Mouse (Mus musculus) CH12.LX (cell line): ENCODE results near the gene Slc13a2. TPM values are rescaled to one million over a fixed set of nuclear protein-coding genes. Genes with fewer than 3 reads are reported as not detected.

ENCODE experiments used
- DNase-seq: peaks from one replicate; pipeline ENCODE4 v3.0.0-alpha.2; 2013; ENCODE audit errors: extremely low read depth
- H3K27ac ChIP-seq: 2 replicates; pipeline ENCODE4 v1.5.1; 2012; ENCODE audit warnings: low read depth, mild to moderate bottlenecking, control low read depth, moderate library complexity; ENCODE audit not compliant: insufficient read depth
- H3K27me3 ChIP-seq: replicated peaks from 2 replicates; pipeline ENCODE3; 2012; ENCODE audit warnings: inconsistent platforms
- H3K36me3 ChIP-seq, 2 experiments: replicated peaks in 1 of 2; 2 replicates each; pipeline versions ENCODE3 to v1.6.1; 2012; ENCODE audit warnings: inconsistent platforms in 1 of 2, low read length in 1 of 2, mild to moderate bottlenecking in 1 of 2, mixed read lengths in 1 of 2, moderate library complexity in 1 of 2; ENCODE audit not compliant: control insufficient read depth in 1 of 2, insufficient read depth in 1 of 2
- H3K4me1 ChIP-seq, 2 experiments: 2 replicates each; pipeline ENCODE4 v1.6.1; 2012; ENCODE audit warnings: inconsistent platforms in 1 of 2, moderate library complexity in 1 of 2; ENCODE audit not compliant: insufficient read depth in 2 of 2, control insufficient read depth in 1 of 2
- H3K4me2 ChIP-seq: 2 replicates; pipeline ENCODE4 v1.6.1; 2012; ENCODE audit warnings: low read depth, mild to moderate bottlenecking, control low read depth; ENCODE audit not compliant: poor library complexity, insufficient read depth, severe bottlenecking
- H3K4me3 ChIP-seq, 3 experiments: fragments of 150-350 bp in 1 of 3; sonication (generic) in 1 of 3; replicated peaks in 1 of 3; 2 replicates each; pipeline versions ENCODE3 to v1.5.1; 2011 to 2012; ENCODE audit warnings: low read depth in 2 of 3, low read length in 2 of 3, mild to moderate bottlenecking in 2 of 3, moderate library complexity in 2 of 3, control low read depth in 1 of 3, improper control_type of control experiment in 1 of 3, inconsistent platforms in 1 of 3, mixed read lengths in 1 of 3; ENCODE audit not compliant: poor library complexity in 1 of 3
- H3K79me2 ChIP-seq: replicated peaks from 2 replicates; pipeline ENCODE4 v1.6.1; 2012; ENCODE audit warnings: mild to moderate bottlenecking, moderate library complexity; ENCODE audit not compliant: control insufficient read depth, poor library complexity, insufficient read depth, severe bottlenecking; ENCODE audit errors: extremely low read depth
- H3K9ac ChIP-seq: 2 replicates; pipeline ENCODE4 v1.6.1; 2012; ENCODE audit warnings: low read depth, mild to moderate bottlenecking, control low read depth, moderate library complexity; ENCODE audit not compliant: insufficient read depth
- H3K9me3 ChIP-seq: replicated peaks from 2 replicates; pipeline ENCODE3; 2012; ENCODE audit warnings: low read length, inconsistent platforms, mixed read lengths
- CHD1 ChIP-seq: IDR thresholded peaks from 2 replicates; pipeline ENCODE4 v1.6.1; 2012; ENCODE audit warnings: low read depth, low read length, improper control_type of control experiment, inconsistent platforms
- CHD2 ChIP-seq: IDR thresholded peaks from 2 replicates; pipeline ENCODE4 v1.6.1; 2011; ENCODE audit warnings: low read length, improper control_type of control experiment
- CTCF ChIP-seq, 2 experiments: IDR thresholded peaks in 1 of 2; conservative IDR thresholded peaks in 1 of 2; 2 replicates each; pipeline ENCODE4 v1.5.1; 2011 to 2012; ENCODE audit warnings: low read depth in 2 of 2, low read length in 2 of 2, improper control_type of control experiment in 1 of 2, inconsistent platforms in 1 of 2, mild to moderate bottlenecking in 1 of 2, moderate library complexity in 1 of 2
- E2F4 ChIP-seq: IDR thresholded peaks from 2 replicates; pipeline ENCODE4 v1.6.1; 2011; ENCODE audit warnings: low read depth, low read length, improper control_type of control experiment; ENCODE audit not compliant: insufficient replicate concordance
- ELF1 ChIP-seq: IDR thresholded peaks from 2 replicates; pipeline ENCODE4 v1.6.1; 2014; ENCODE audit warnings: low read depth, mild to moderate bottlenecking, inconsistent platforms, low read length, improper control_type of control experiment
- ETS1 ChIP-seq: conservative IDR thresholded peaks from 2 replicates; pipeline ENCODE4 v1.6.1; 2012; ENCODE audit warnings: low read depth, mild to moderate bottlenecking, inconsistent platforms, low read length, improper control_type of control experiment, moderate library complexity
- HCFC1 ChIP-seq: IDR thresholded peaks from 2 replicates; pipeline ENCODE4 v1.6.1; 2012; ENCODE audit warnings: low read depth, mild to moderate bottlenecking, inconsistent platforms, low read length, improper control_type of control experiment
- JUN ChIP-seq: IDR thresholded peaks from 2 replicates; pipeline ENCODE4 v1.6.1; 2011; ENCODE audit warnings: low read depth, mild to moderate bottlenecking, low read length, improper control_type of control experiment, moderate library complexity; ENCODE audit not compliant: insufficient read depth
- JUND ChIP-seq: conservative IDR thresholded peaks from 2 replicates; pipeline ENCODE4 v1.6.1; 2011; ENCODE audit warnings: low read depth, low read length, improper control_type of control experiment
- KAT2A ChIP-seq: IDR thresholded peaks from 2 replicates; pipeline ENCODE4 v1.6.1; 2012; ENCODE audit warnings: low read length, improper control_type of control experiment, inconsistent platforms; ENCODE audit not compliant: insufficient replicate concordance
- MAFK ChIP-seq: IDR thresholded peaks from 2 replicates; pipeline ENCODE4 v1.6.1; 2011; ENCODE audit warnings: low read length, improper control_type of control experiment; ENCODE audit not compliant: insufficient replicate concordance
- MAX ChIP-seq: IDR thresholded peaks from 2 replicates; pipeline ENCODE4 v1.6.1; 2011; ENCODE audit warnings: low read length, improper control_type of control experiment
- MAZ ChIP-seq: IDR thresholded peaks from 2 replicates; pipeline ENCODE4 v1.6.1; 2012; ENCODE audit warnings: low read depth, mild to moderate bottlenecking, inconsistent platforms, low read length, improper control_type of control experiment, moderate library complexity
- MXI1 ChIP-seq: IDR thresholded peaks from 2 replicates; pipeline ENCODE4 v1.6.1; 2011; ENCODE audit warnings: mild to moderate bottlenecking, low read depth, low read length, improper control_type of control experiment
- MYC ChIP-seq: IDR thresholded peaks from 2 replicates; pipeline ENCODE4 v1.6.1; 2011; ENCODE audit warnings: low read depth, mild to moderate bottlenecking, improper control_type of control experiment, low read length
- NELFE ChIP-seq: IDR thresholded peaks from 2 replicates; pipeline ENCODE4 v1.6.1; 2011; ENCODE audit warnings: low read depth, low read length, improper control_type of control experiment
- NRF1 ChIP-seq: IDR thresholded peaks from 2 replicates; pipeline ENCODE4 v1.6.1; 2014; ENCODE audit warnings: low read depth, mild to moderate bottlenecking, inconsistent platforms, low read length, improper control_type of control experiment, moderate library complexity
- POLR2AphosphoS2 ChIP-seq: IDR thresholded peaks from 2 replicates; pipeline ENCODE4 v1.6.1; 2011; ENCODE audit warnings: low read depth, low read length, improper control_type of control experiment
- RAD21 ChIP-seq: IDR thresholded peaks from 2 replicates; pipeline ENCODE4 v1.6.1; 2011; ENCODE audit warnings: low read depth, mild to moderate bottlenecking, low read length, improper control_type of control experiment, moderate library complexity
- SIN3A ChIP-seq: IDR thresholded peaks from 2 replicates; pipeline ENCODE4 v1.6.1; 2012; ENCODE audit warnings: low read length, improper control_type of control experiment, inconsistent platforms
- TBP ChIP-seq: conservative IDR thresholded peaks from 2 replicates; pipeline ENCODE4 v1.6.1; 2011; ENCODE audit warnings: low read depth, low read length, improper control_type of control experiment
- TCF12 ChIP-seq: IDR thresholded peaks from 2 replicates; pipeline ENCODE4 v1.6.1; 2014; ENCODE audit warnings: low read depth, mild to moderate bottlenecking, inconsistent platforms, low read length, improper control_type of control experiment
- UBTF ChIP-seq: IDR thresholded peaks from 2 replicates; pipeline ENCODE4 v1.6.1; 2012; ENCODE audit warnings: low read depth, mild to moderate bottlenecking, inconsistent platforms, low read length, improper control_type of control experiment, moderate library complexity
- USF2 ChIP-seq: conservative IDR thresholded peaks from 2 replicates; pipeline ENCODE4 v1.6.1; 2011; ENCODE audit warnings: low read depth, low read length, improper control_type of control experiment
- ZKSCAN1 ChIP-seq: IDR thresholded peaks from 2 replicates; pipeline ENCODE4 v1.6.1; 2012; ENCODE audit warnings: low read depth, inconsistent platforms, low read length, improper control_type of control experiment, borderline replicate concordance
- ZMIZ1 ChIP-seq: IDR thresholded peaks from 2 replicates; pipeline ENCODE4 v1.6.1; 2012; ENCODE audit warnings: low read depth, mild to moderate bottlenecking, inconsistent platforms, low read length, improper control_type of control experiment
- ZNF384 ChIP-seq: IDR thresholded peaks from 2 replicates; pipeline ENCODE4 v1.6.1; 2012; ENCODE audit warnings: low read depth, low read length, improper control_type of control experiment, inconsistent platforms
- dilution Hi-C: fragments of 300-500 bp; cut with MboI; formaldehyde crosslinking; loops from 2 replicates; pipeline ENCODE4 v1.14.3; 2020; ENCODE audit warnings: low sequenced_read_pairs; ENCODE audit not compliant: extremely low pct_unique_long_range_greater_than_20kb, extremely low pct_ligation_motif_present
- in situ Hi-C: fragments of 300-500 bp; cut with MboI; formaldehyde crosslinking; loops from 3 replicates; pipeline ENCODE4 v1.14.3; 2019; ENCODE audit warnings: low sequenced_read_pairs, low pct_ligation_motif_present, low pct_unique_long_range_greater_than_20kb, mixed read lengths
- polyA plus RNA-seq: library from polyadenylated mRNA; unstranded; fragments of >175 nt; gene quantifications from 2 replicates; pipeline ENCODE4 v1.2.1, GENCODE M21; 2012; ENCODE audit warnings: low read depth; ENCODE audit not compliant: insufficient read length
- total RNA-seq, 2 experiments: library from RNA; depleted of rRNA; stranded (reverse); fragments of 300-350 nt in 1 of 2; fragments of >200 nt in 1 of 2; gene quantifications; 2 replicates each; pipeline ENCODE4 v1.2.3; 2012 to 2014

Slc13a2 gene
- total and polyA plus RNA-seq, 3 experiments: not detected

DNA sequence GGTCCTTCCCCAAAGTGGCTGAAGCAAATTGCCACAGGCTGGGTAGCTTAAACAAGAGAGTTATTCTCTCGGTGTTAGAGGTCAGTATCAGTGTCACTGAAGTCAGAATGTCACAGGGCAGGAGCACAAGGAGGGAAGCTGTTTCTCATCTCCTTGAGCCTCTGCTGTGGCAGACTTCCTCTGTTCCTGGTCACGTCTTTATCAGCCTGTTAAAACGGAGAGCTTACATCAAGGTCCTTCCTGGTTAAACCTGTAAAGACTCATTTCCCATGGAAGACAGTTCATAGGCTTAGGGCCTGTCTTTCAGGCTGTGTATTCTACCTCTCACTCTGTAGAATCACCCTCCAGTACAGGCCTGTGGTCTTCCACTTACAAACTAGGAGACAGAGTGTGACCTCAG lies 45.9 kb upstream of the Slc13a2 start:
- Histone ChIP-seq H3K27ac (no peak overlapping the region), H3K4me1 (peaks cover 7 to 14% of the 10 kb centered on the region in 2 experiments), H3K79me2 (no peaks in the 10 kb centered on the region), H3K9ac (no peak overlapping the region), H3K4me2 (no peak overlapping the region), H3K36me3 (peaks cover 0 to 2% of the 10 kb centered on the region in 2 experiments)
- DNase-seq: no peak
- in situ Hi-C loops: no loop called here
- TF ChIP-seq MAFK: no peak
- no peak for TF ChIP-seq MYC
- TF ChIP-seq ETS1: no peak
- TF ChIP-seq KAT2A: no peak
- no peak for TF ChIP-seq TBP
- TF ChIP-seq UBTF: no peak
- no peak for TF ChIP-seq NELFE
- no peak for TF ChIP-seq ELF1
- TF ChIP-seq TCF12: no peak
- no peak for TF ChIP-seq HCFC1
- no peak for TF ChIP-seq USF2
- TF ChIP-seq ZKSCAN1: no peak
- no peak for TF ChIP-seq CHD1
- no peak for TF ChIP-seq MXI1
- TF ChIP-seq JUN: no peak
- no peak for TF ChIP-seq CTCF (conservative IDR thresholded peaks at IDR 0.05 in 1 of 2, IDR thresholded peaks at IDR 0.05 in 1 of 2; ENCODE audit: low read depth in 2 of 2, low read length in 2 of 2)
- no peak for TF ChIP-seq MAZ
- TF ChIP-seq, all 38 proteins: peak for 0
- H3K4me3 ChIP-seq: no peak overlapping the region
- peaks cover 2% of the 10 kb centered on the region for H3K27me3 ChIP-seq
- dilution Hi-C loops: no loop called here
- H3K9me3 ChIP-seq: no peaks in the 10 kb centered on the region

DNA sequence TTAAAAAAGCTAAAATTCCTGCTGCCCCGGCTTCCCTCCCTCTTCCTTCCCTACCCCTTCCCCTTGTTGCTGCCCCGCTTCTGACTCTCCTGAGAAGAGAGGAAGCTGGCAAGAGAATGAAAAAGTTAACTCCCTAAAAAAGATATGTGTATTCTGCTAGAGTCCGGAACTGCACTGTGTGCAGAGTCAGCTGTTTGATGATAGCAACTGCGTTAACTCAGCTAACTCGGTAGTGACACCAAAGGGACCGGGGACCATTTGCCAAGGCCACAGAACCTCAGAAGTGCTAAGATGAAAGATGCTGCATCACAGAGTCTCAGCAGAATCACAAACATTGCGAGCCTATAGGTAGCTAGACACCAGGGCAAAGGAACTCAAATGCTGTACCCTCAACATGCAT lies 45.5 kb upstream of the Slc13a2 start:
- no peaks in the 10 kb centered on the region for H3K9me3 ChIP-seq
- TF ChIP-seq CTCF (conservative IDR thresholded peaks at IDR 0.05 in 1 of 2, IDR thresholded peaks at IDR 0.05 in 1 of 2; ENCODE audit: low read depth in 2 of 2, low read length in 2 of 2) (no peak), USF2 (no peak), MAZ (no peak), POLR2AphosphoS2 (no peak), TBP (no peak), MAX (no peak), ZMIZ1 (no peak), UBTF (no peak), RAD21 (no peak), E2F4 (no peak), CHD1 (no peak), JUND (no peak), NRF1 (no peak), MYC (no peak), CHD2 (no peak), ZNF384 (no peak), HCFC1 (no peak), JUN (no peak), SIN3A (no peak)
- H3K79me2 ChIP-seq: no peaks in the 10 kb centered on the region
- H3K4me3 ChIP-seq: no peak overlapping the region
- H3K9ac ChIP-seq: no peak overlapping the region
- no peak overlapping the region for H3K27ac ChIP-seq
- H3K36me3 ChIP-seq: peaks cover 0 to 2% of the 10 kb centered on the region in 2 experiments
- in situ Hi-C loops: no loop called here
- no peak overlapping the region for H3K4me2 ChIP-seq
- H3K4me1 ChIP-seq: peaks cover 7 to 14% of the 10 kb centered on the region in 2 experiments
- no peak for DNase-seq
- peaks cover 2% of the 10 kb centered on the region for H3K27me3 ChIP-seq
- dilution Hi-C loops: no loop called here
